Mouse (Mus musculus): ENCODE measurements around the gene Zfp185. TPM values are rescaled to one million over a fixed set of nuclear protein-coding genes. Genes with fewer than 3 reads are reported as not detected.

Zfp185 gene
- 25.5 and 32.3 TPM in 2 replicates for polyA plus RNA-seq (2015; fragmentation: Nextera tagmentation; extraction: Ambion mirVana)

DNA sequence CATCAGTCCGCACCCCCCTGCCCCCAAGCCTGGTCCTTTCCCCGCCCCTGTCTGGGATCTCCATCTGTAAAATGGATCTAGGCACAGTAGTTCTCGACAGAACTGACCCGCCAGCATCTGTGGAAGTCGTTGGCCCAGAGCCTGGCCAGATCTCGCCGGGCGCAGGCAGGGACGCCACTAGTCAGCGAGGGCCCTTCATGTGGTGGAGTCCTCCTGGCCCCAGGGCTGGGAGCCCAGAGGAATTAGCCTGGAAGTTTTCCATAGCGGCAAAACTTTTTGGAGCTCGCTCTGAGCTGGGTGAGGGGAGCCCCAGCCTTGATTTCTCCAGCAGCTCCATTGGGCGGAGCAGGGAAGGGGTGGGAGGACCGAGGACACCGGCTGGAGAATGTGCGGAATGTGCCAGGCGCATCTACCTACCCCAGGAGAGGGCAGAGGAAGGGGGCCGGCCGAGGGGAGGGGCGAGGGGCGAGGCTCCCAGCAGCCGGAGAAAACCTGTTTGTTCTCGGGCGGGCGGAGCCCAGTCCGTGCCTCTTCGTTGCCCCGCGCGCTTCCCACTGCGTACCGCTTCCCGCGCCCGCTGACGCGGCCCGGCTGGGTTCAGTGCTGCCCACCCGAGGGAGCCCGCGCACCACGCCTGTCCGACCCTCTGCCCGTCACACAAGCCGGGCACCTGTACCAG, at the start of gene Zfp185:
Zfp185 (plus strand) TSS at position 499 of the 679 bp plus-strand sequence.
- H3K4me1 ChIP-seq (ENCODE audit: control insufficient read depth, insufficient read depth, low read length), result no peaks in the 10 kb centered on the region
- no peaks in the 10 kb centered on the region for H3K27me3 ChIP-seq (ENCODE audit: control insufficient read depth, insufficient read depth, low read length)
- ATAC-seq (ENCODE audit: insufficient read depth, low FRiP score), result peak; percentile 87
- no peaks in the 10 kb centered on the region for H3K9me3 ChIP-seq (replicated peaks; ENCODE audit: control insufficient read depth, low read length)
- no peaks in the 10 kb centered on the region for H3K36me3 ChIP-seq (ENCODE audit: control insufficient read depth, insufficient read depth, low read length)
- H3K4me2 ChIP-seq (ENCODE audit: low read depth, low read length), result peak within 1 kb of the TSS; percentile 69
- H3K27ac ChIP-seq (ENCODE audit: low read length), result peak within 1 kb of the TSS; percentile 60
- peak within 1 kb of the TSS; percentile 67 for H3K9ac ChIP-seq (ENCODE audit: low read length)
- H3K4me3 ChIP-seq (replicated peaks; ENCODE audit: low read length), result peak within 1 kb of the TSS; percentile 46
- 16% methylated on average over 43 of the region's 45 CpGs for WGBS

DNA sequence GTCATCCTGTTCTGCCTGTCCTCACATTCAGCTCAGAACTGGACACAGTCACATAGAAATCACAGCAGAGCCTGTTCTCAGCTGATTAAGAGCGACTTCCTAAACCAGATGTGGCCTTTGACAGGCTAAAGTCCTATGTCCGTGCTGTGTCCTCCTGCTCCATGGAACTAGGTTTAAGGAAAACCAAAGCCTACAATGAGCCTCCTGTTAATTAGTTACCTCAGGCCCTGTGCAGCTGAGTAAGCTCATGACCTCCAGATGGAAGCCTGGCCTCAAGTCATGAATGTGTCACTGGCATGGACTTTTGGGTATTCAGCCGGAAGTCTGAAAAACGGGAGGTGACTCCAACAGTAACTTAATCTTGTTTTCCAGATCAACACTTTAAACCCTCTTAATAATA, 33.7 kb upstream of the Zfp185 start:
- 81% methylated on average over 4 of the region's 4 CpGs for WGBS
- Histone ChIP-seq H3K9me3 (replicated peaks; ENCODE audit: control insufficient read depth, low read length) (no peaks in the 10 kb centered on the region), H3K27ac (ENCODE audit: low read length) (no peak overlapping the region), H3K4me1 (ENCODE audit: control insufficient read depth, insufficient read depth, low read length) (no peaks in the 10 kb centered on the region), H3K4me3 (replicated peaks; ENCODE audit: low read length) (no peak overlapping the region), H3K36me3 (ENCODE audit: control insufficient read depth, insufficient read depth, low read length) (no peaks in the 10 kb centered on the region; the same call in 1 of the 2 replicates), H3K9ac (ENCODE audit: low read length) (no peak overlapping the region), H3K27me3 (ENCODE audit: control insufficient read depth, insufficient read depth, low read length) (no peaks in the 10 kb centered on the region), H3K4me2 (ENCODE audit: low read depth, low read length) (no peak overlapping the region)
- ATAC-seq (ENCODE audit: insufficient read depth, low FRiP score), result no peak

DNA sequence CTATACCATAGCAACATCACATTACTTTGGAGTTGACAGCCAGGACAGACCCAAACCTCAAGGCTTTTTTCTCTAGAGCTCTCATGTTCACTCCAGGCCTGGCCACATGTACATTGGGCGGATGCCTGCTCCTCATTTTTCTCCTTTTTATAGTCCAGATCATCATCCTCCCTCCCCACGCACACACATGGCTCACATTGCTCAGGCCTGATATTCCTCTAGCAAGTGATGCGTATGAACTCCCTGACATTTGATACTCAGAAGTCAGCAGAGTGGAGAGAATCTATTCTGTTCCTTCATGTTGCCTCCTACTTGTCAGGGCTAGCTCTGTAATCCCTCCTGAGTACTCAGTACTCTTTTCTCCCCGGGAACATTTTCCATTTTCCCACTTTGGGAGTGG, 30.7 kb upstream of the Zfp185 start:
- Histone ChIP-seq H3K4me1 (ENCODE audit: control insufficient read depth, insufficient read depth, low read length) (no peaks in the 10 kb centered on the region), H3K27me3 (ENCODE audit: control insufficient read depth, insufficient read depth, low read length) (no peaks in the 10 kb centered on the region), H3K9me3 (replicated peaks; ENCODE audit: control insufficient read depth, low read length) (no peaks in the 10 kb centered on the region), H3K36me3 (ENCODE audit: control insufficient read depth, insufficient read depth, low read length) (no peaks in the 10 kb centered on the region; the same call in 1 of the 2 replicates), H3K4me3 (replicated peaks; ENCODE audit: low read length) (no peak overlapping the region), H3K9ac (ENCODE audit: low read length) (no peak overlapping the region), H3K27ac (ENCODE audit: low read length) (no peak overlapping the region), H3K4me2 (ENCODE audit: low read depth, low read length) (no peak overlapping the region)
- no peak for ATAC-seq (ENCODE audit: insufficient read depth, low FRiP score)
- WGBS, result 76% methylated on average over 4 of the region's 4 CpGs

DNA sequence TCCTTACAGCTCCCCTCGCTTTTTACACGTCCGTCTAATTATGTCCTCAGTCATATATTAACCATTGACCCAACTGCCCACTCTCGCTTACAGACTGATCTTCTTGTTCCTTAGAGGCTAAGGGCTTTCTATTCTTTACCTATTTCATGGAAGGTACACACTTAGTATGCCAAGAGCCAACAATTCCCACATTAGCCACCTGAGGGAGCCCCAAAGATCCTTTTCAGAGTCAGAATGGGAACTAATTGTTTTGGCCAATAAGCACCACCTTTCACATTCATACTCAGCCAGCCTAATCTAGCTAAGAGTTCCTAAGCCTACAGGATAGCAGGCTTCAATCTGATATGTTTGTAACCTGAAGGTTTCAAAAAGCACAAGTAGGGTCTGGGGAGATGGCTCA, 26.7 kb upstream of the Zfp185 start:
- ATAC-seq (ENCODE audit: insufficient read depth, low FRiP score), result no peak

DNA sequence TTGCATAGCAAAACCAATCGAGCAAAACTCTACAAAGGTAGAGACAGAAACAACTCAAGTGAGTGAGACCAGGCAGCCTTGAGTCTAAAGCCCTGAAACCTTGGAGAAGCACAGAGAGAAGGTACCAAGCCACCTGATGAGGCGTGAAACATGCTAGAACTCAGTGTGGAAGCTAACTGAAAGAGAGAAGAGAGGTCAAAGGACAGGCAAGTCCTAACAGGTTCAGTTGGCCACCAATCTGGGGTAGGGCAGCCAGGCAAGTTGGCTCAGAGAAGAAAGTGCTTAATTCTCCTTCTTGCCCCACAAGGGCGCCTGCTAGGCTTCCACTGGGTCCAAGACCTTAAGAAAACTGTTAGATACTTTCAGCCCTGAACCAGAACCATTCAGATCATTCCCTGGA, 25.6 kb upstream of the Zfp185 start:
- ATAC-seq (ENCODE audit: insufficient read depth, low FRiP score), result no peak
- Histone ChIP-seq H3K36me3 (ENCODE audit: control insufficient read depth, insufficient read depth, low read length) (no peaks in the 10 kb centered on the region), H3K27ac (ENCODE audit: low read length) (no peak overlapping the region), H3K9ac (ENCODE audit: low read length) (no peak overlapping the region), H3K27me3 (ENCODE audit: control insufficient read depth, insufficient read depth, low read length) (no peaks in the 10 kb centered on the region), H3K9me3 (replicated peaks; ENCODE audit: control insufficient read depth, low read length) (no peaks in the 10 kb centered on the region), H3K4me2 (ENCODE audit: low read depth, low read length) (no peak overlapping the region), H3K4me1 (ENCODE audit: control insufficient read depth, insufficient read depth, low read length) (no peaks in the 10 kb centered on the region), H3K4me3 (replicated peaks; ENCODE audit: low read length) (no peak overlapping the region)
- WGBS, result 79% methylated on average over 3 of the region's 3 CpGs

More for the DNA sequence above, 26.7 kb upstream of the Zfp185 start:
- no peaks in the 10 kb centered on the region for H3K36me3 ChIP-seq (ENCODE audit: control insufficient read depth, insufficient read depth, low read length)
- no peaks in the 10 kb centered on the region for H3K4me1 ChIP-seq (ENCODE audit: control insufficient read depth, insufficient read depth, low read length)
- H3K9ac ChIP-seq (ENCODE audit: low read length), result no peak overlapping the region
- H3K27ac ChIP-seq (ENCODE audit: low read length), result no peak overlapping the region
- no peak overlapping the region for H3K4me3 ChIP-seq (replicated peaks; ENCODE audit: low read length)
- no peaks in the 10 kb centered on the region for H3K9me3 ChIP-seq (replicated peaks; ENCODE audit: control insufficient read depth, low read length)
- 80% methylated on average over 4 of the region's 4 CpGs for WGBS
- no peak overlapping the region for H3K4me2 ChIP-seq (ENCODE audit: low read depth, low read length)
- H3K27me3 ChIP-seq (ENCODE audit: control insufficient read depth, insufficient read depth, low read length), result no peaks in the 10 kb centered on the region

DNA sequence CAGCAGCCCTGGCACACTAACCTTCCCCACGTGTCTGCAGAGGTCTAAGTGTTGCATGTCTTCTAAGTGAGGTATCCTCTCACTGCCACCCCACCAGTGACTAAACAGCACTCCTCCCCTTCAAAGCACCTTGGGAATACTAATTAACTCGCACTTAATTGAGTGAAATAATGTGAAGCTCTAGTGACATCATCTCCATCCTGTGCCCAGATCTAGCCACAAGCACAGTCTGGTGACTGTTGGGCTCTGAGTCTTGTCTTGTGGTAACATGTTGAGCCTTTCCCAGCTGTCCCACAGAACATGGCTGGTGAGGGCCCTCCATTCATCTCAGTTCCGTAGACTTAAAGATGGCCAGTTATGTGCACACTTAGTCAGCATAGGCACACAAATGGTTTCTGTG, 24.4 kb upstream of the Zfp185 start:
- WGBS, result 79% methylated on average over 3 of the region's 3 CpGs
- H3K27me3 ChIP-seq (ENCODE audit: control insufficient read depth, insufficient read depth, low read length), result no peaks in the 10 kb centered on the region
- no peak overlapping the region for H3K4me2 ChIP-seq (ENCODE audit: low read depth, low read length)
- ATAC-seq (ENCODE audit: insufficient read depth, low FRiP score), result no peak
- no peaks in the 10 kb centered on the region for H3K9me3 ChIP-seq (replicated peaks; ENCODE audit: control insufficient read depth, low read length)
- H3K9ac ChIP-seq (ENCODE audit: low read length), result no peak overlapping the region
- no peak overlapping the region for H3K4me3 ChIP-seq (replicated peaks; ENCODE audit: low read length)
- H3K36me3 ChIP-seq (ENCODE audit: control insufficient read depth, insufficient read depth, low read length), result no peaks in the 10 kb centered on the region
- H3K27ac ChIP-seq (ENCODE audit: low read length), result no peak overlapping the region
- no peaks in the 10 kb centered on the region for H3K4me1 ChIP-seq (ENCODE audit: control insufficient read depth, insufficient read depth, low read length)

DNA sequence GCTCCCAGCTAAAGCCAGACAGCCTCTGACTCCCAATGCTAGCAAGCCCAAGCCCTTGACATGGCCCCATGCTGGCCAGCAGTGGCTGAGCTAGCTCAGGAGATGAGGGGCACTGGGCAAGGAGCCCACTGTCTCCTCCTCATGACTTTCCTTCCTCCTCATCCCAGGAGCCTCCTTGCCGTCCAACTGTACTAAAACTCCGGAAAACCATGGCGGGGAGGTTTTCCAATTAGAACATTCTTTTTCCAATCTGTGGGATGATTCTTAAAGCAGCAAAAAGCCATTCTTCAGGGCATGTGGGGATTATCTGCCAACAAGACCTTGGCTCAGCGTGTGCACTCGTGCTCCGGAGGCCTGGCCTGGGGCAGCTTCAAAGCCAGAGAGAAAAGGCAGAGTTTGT, 4.3 kb upstream of the Zfp185 start:
- H3K9ac ChIP-seq (ENCODE audit: low read length), result no peak overlapping the region
- no peaks in the 10 kb centered on the region for H3K36me3 ChIP-seq (ENCODE audit: control insufficient read depth, insufficient read depth, low read length)
- ATAC-seq (ENCODE audit: insufficient read depth, low FRiP score), result no peak
- no peak overlapping the region; the same call in 1 of the 2 replicates for H3K27ac ChIP-seq (ENCODE audit: low read length)
- no peaks in the 10 kb centered on the region for H3K9me3 ChIP-seq (replicated peaks; ENCODE audit: control insufficient read depth, low read length)
- WGBS, result 62% methylated on average over 6 of the region's 6 CpGs
- H3K4me1 ChIP-seq (ENCODE audit: control insufficient read depth, insufficient read depth, low read length), result no peaks in the 10 kb centered on the region
- H3K27me3 ChIP-seq (ENCODE audit: control insufficient read depth, insufficient read depth, low read length), result no peaks in the 10 kb centered on the region
- H3K4me3 ChIP-seq (replicated peaks; ENCODE audit: low read length), result no peak overlapping the region
- no peak overlapping the region for H3K4me2 ChIP-seq (ENCODE audit: low read depth, low read length)

DNA sequence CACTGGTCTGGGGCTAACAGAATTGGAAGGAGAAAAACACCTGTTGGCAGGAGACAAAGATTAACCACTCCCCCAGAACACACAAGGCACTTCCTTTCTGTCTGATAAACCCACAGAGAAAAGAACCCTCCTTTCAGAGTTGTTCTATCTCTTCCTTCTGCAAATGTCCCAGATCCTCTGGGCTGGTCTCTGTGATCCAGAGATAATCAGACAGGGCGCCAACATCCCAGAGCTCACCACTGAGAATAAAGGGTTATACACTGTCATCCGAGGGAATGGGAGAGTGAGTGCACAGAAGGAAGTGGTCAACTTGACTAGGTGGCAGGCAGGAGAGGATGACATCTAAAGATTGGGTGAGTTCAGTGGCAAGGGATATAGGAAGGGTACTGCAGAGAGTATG, 1.5 kb upstream of the Zfp185 start:
- H3K4me2 ChIP-seq (ENCODE audit: low read depth, low read length), result no peak overlapping the region

DNA sequence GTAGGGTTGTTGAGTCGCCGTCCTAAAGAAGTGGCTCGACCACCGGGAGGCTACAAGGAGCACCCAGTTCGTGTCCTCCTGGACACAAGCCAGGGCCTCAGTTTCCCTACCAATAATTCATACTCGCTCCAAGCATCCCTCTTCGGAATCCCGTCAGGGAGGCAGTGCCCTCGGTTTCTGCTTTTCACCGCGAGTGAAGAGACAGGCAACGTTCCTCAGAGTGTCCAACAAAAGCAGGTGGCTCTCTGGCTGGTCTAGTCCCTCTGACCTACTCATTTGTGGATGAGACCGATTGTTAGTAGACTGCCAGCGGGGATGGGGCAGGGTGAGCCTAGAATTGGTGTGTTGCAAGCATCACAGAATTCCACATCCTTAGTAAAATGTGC, 374 bp downstream of the Zfp185 start:
- peak overlapping the region; percentile 46 for H3K4me3 ChIP-seq (replicated peaks; ENCODE audit: low read length)
- H3K36me3 ChIP-seq (ENCODE audit: control insufficient read depth, insufficient read depth, low read length), result no peaks in the 10 kb centered on the region
- no peak overlapping the region for H3K27ac ChIP-seq (ENCODE audit: low read length)
- peak overlapping the region; percentile 67 for H3K9ac ChIP-seq (ENCODE audit: low read length)
- ATAC-seq (ENCODE audit: insufficient read depth, low FRiP score), result no peak
- no peaks in the 10 kb centered on the region for H3K27me3 ChIP-seq (ENCODE audit: control insufficient read depth, insufficient read depth, low read length)
- H3K4me2 ChIP-seq (ENCODE audit: low read depth, low read length), result peak overlapping the region; percentile 69
- H3K9me3 ChIP-seq (replicated peaks; ENCODE audit: control insufficient read depth, low read length), result no peaks in the 10 kb centered on the region
- 22% methylated on average over 14 of the region's 14 CpGs for WGBS
- no peaks in the 10 kb centered on the region for H3K4me1 ChIP-seq (ENCODE audit: control insufficient read depth, insufficient read depth, low read length)

More for the DNA sequence above, 1.5 kb upstream of the Zfp185 start:
- Histone ChIP-seq H3K4me3 (replicated peaks; ENCODE audit: low read length) (no peak overlapping the region), H3K27me3 (ENCODE audit: control insufficient read depth, insufficient read depth, low read length) (no peaks in the 10 kb centered on the region), H3K9me3 (replicated peaks; ENCODE audit: control insufficient read depth, low read length) (no peaks in the 10 kb centered on the region), H3K27ac (ENCODE audit: low read length) (no peak overlapping the region), H3K9ac (ENCODE audit: low read length) (no peak overlapping the region), H3K4me1 (ENCODE audit: control insufficient read depth, insufficient read depth, low read length) (no peaks in the 10 kb centered on the region), H3K36me3 (ENCODE audit: control insufficient read depth, insufficient read depth, low read length) (no peaks in the 10 kb centered on the region)
- no peak for ATAC-seq (ENCODE audit: insufficient read depth, low FRiP score)
- 74% methylated on average over 2 of the region's 2 CpGs for WGBS

Data from stomach, embryonic 16.5 days (tissue).